Mouse (Mus musculus) urinary bladder, postnatal 36 days (tissue): Measurements from ENCODE around the gene Gm20831.
"Not testable (repeated sequence)": the region's sequence is repeated elsewhere in the genome, so short reads cannot be mapped to it uniquely, and the experiment has no call there.

Experiments used
- DNase-seq, 2 experiments: peaks; one replicate each; pipeline ENCODE4 v3.0.0; 2022; ENCODE audit warnings: low spot score in 2 of 2, mixed read lengths in 1 of 2

Gene Gm20831

DNA sequence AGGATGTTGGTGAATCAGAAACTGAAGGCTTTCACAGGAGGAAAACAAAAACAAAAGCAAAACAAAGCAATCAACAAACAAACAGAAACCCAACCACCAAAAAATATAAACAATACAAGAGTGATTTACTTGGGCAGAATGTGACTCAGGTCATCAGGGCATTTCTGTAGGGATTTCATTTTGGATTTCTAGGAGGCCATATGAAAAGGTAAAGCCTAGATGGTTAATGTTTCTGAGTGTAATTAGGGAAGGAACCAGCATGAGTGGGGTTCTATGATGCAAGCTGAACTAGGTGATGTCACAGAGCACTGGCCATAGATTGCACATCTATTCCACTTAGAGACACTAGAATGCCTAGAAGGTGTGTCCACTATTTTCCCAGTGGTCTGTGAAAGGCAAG is at the start of gene Gm20831, which contains the start of gene Gm20772:
Gm20831 (plus strand) TSS at position 301 of the 400 bp plus-strand sequence.
Gm20772 (plus strand) TSS at position 301 of the 400 bp plus-strand sequence.
- DNase-seq = not testable (repeated sequence)

DNA sequence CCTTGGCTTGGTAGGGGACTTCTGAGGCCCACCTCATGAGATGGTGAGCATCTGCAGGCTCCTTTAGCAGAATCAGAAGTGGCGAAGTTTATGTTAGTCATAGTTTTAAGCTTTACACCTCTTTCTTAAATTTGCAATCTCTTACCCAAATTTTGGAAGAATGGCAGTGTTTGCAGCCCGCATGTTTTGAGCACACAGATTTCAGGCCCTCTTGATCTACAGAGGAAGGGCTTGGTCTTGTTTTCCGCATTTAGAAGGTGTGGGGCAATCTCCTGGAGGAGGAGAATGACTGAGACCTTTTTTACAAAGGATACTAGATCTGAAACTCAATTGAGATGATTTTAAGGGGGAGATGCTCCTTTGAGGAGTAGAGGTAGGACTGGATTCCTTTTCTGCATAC is 28.4 kb upstream of the Gm20831 start, which contains the start of gene Gm21904:
Gm21904 (minus strand) TSS at position 101 of the 400 bp plus-strand sequence.
- not testable (repeated sequence) for DNase-seq

DNA sequence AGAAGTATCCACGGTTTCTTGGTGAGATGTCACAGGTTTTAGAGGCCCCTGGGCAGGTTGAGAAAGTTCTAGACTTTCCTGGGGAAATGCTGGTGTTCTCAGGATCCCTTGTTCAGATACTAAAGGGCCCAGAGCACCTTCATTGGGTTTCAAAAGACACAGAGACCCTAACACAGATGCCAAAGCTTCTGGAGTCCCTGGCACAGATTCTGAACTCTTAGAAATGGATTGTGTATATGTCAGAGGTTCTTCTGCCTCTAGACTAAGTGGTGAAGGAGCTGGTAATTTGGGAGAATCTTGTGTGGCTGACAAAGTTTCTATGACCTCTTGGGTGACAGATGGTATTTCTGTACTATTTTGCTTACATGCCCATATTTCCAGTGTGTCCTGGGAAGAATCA is 62.7 kb downstream of the Gm20831 start, which contains the start of gene Srsy:
Srsy (minus strand) TSS at position 101 of the 400 bp plus-strand sequence.
- not testable (repeated sequence) for DNase-seq
